Mouse (Mus musculus) midbrain, embryonic 14.5 days (tissue): ENCODE measurements around the gene Sycp3. TPM values are rescaled to one million over a fixed set of nuclear protein-coding genes. Genes with fewer than 3 reads are reported as not detected.

Experiments
- ATAC-seq: fragments of 200-750 bp; cut with Nextera tagmentation; 2 replicates; pipeline ENCODE4 v1.8.0; 2017; ENCODE audit warnings: moderate number of reproducible peaks, moderate library complexity; ENCODE audit not compliant: low FRiP score, low TSS enrichment
- DNase-seq: peaks from one replicate; pipeline ENCODE4 v3.0.0-alpha.2; 2015
- H3K27ac ChIP-seq: fragments of 300-500 bp; sonication (generic); replicated peaks from 2 replicates; pipeline ENCODE4 v1.5.1; 2014; ENCODE audit warnings: mild to moderate bottlenecking, low read depth, low read length, moderate library complexity
- H3K27me3 ChIP-seq: fragments of 300-500 bp; sonication (generic); 2 replicates; pipeline ENCODE4 v1.6.1; 2014; ENCODE audit warnings: low read length, control low read depth, mixed read lengths; ENCODE audit not compliant: control insufficient read depth, insufficient read depth
- H3K36me3 ChIP-seq: fragments of 300-500 bp; sonication (generic); 2 replicates; pipeline ENCODE4 v1.6.1; 2014; ENCODE audit warnings: low read length, control low read depth; ENCODE audit not compliant: control insufficient read depth, insufficient read depth
- H3K4me1 ChIP-seq: fragments of 300-500 bp; sonication (generic); 2 replicates; pipeline ENCODE4 v1.6.1; 2014; ENCODE audit warnings: mild to moderate bottlenecking, antibody characterized with exemption, low read length, control low read depth; ENCODE audit not compliant: control insufficient read depth, insufficient read depth
- H3K4me2 ChIP-seq: fragments of 300-500 bp; sonication (generic); 2 replicates; pipeline ENCODE4 v1.6.1; 2014; ENCODE audit warnings: mild to moderate bottlenecking, low read length, moderate library complexity
- H3K4me3 ChIP-seq: fragments of 300-500 bp; sonication (generic); replicated peaks from 2 replicates; pipeline ENCODE4 v1.5.1; 2014; ENCODE audit warnings: low read depth, low read length
- H3K9ac ChIP-seq: fragments of 300-500 bp; sonication (generic); replicated peaks from 2 replicates; pipeline ENCODE4 v1.6.1; 2014; ENCODE audit warnings: mild to moderate bottlenecking, low read length, moderate library complexity
- H3K9me3 ChIP-seq: fragments of 300-500 bp; sonication (generic); 2 replicates; pipeline ENCODE4 v1.6.1; 2016; ENCODE audit warnings: low read length, control low read depth, mixed read lengths; ENCODE audit not compliant: control insufficient read depth
- WGBS: fragments of 180-500 bp; shearing (Covaris S2); extraction: QIAGEN DNeasy Blood & Tissue Kit; methylation state at CpG from one replicate; pipeline ENCODE4 v1.1.7; 2014; 5-methylcytosine and 5-hydroxymethylcytosine counted together
- polyA plus RNA-seq: library from polyadenylated mRNA; unstranded; fragments of >200 nt; fragmentation: Nextera tagmentation; extraction: Ambion mirVana; gene quantifications from 2 replicates; pipeline ENCODE4 v1.2.1, GENCODE M21; 2014

The Sycp3 gene
- 0.67 TPM in 1 of 2 replicates, not detected in the other for polyA plus RNA-seq

GRCm38 (mm10) chr10:88459502-88459992, at the start of gene Sycp3:
Gene Sycp3, plus strand, starts transcription at chr10:88459569.
- WGBS = 83% methylated on average over 33 of the region's 33 CpGs
- Histone ChIP-seq H3K36me3 (no peaks in the 10 kb centered on the region), H3K27me3 (no peaks in the 10 kb centered on the region), H3K9me3 (no peaks in the 10 kb centered on the region), H3K4me1 (no peaks in the 10 kb centered on the region), H3K9ac (no peak within 1 kb of the TSS), H3K4me3 (no peak within 1 kb of the TSS), H3K4me2 (no peak within 1 kb of the TSS), H3K27ac (no peak within 1 kb of the TSS)
- DNase-seq = no peak
- 0 out of 2 replicates have a peak, but pooled peaks have one; percentile 34 for ATAC-seq

DNA sequence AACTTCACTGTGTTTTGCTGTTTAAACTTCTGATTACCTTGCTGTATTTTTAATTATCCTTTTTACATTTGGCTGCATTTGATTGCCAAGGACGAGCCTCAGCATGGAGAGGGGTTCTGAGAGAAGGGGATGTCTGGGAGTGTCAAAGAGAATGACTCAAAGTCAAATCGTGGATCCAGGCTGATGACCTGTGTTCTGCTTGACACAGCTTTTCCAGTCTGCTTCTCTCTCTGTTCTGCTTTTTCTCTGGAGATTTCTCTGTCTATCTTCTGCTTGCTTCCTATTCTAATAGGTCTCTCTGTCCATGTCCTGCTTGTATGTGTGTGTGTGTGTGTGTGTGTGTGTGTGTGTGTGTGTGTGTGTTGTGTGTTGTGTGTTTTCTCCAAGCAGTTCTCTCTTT, 49.6 kb upstream of the Sycp3 start:
- H3K36me3 ChIP-seq = peaks cover under 1% of the 10 kb centered on the region
- H3K4me3 ChIP-seq = no peak overlapping the region
- ATAC-seq = no peak
- H3K27me3 ChIP-seq = no peaks in the 10 kb centered on the region
- no peak overlapping the region for H3K9ac ChIP-seq
- H3K27ac ChIP-seq = no peak overlapping the region
- WGBS = 69% methylated on average over 2 of the region's 2 CpGs
- H3K9me3 ChIP-seq = no peaks in the 10 kb centered on the region
- H3K4me2 ChIP-seq = no peak overlapping the region
- no peaks in the 10 kb centered on the region for H3K4me1 ChIP-seq
- DNase-seq = no peak

GRCm38 (mm10) chr10:88412290-88412995, 46.9 kb upstream of the Sycp3 start:
- H3K36me3 ChIP-seq = peaks cover 11% of the 10 kb centered on the region
- no peak overlapping the region for H3K27ac ChIP-seq
- WGBS = 74% methylated on average over 17 of the region's 17 CpGs
- H3K9ac ChIP-seq = no peak overlapping the region
- H3K4me3 ChIP-seq = no peak overlapping the region
- peak; percentile 6 for DNase-seq
- no peaks in the 10 kb centered on the region for H3K9me3 ChIP-seq
- no peak overlapping the region for H3K4me2 ChIP-seq
- H3K27me3 ChIP-seq = no peaks in the 10 kb centered on the region
- H3K4me1 ChIP-seq = no peaks in the 10 kb centered on the region
- ATAC-seq = no peak

DNA sequence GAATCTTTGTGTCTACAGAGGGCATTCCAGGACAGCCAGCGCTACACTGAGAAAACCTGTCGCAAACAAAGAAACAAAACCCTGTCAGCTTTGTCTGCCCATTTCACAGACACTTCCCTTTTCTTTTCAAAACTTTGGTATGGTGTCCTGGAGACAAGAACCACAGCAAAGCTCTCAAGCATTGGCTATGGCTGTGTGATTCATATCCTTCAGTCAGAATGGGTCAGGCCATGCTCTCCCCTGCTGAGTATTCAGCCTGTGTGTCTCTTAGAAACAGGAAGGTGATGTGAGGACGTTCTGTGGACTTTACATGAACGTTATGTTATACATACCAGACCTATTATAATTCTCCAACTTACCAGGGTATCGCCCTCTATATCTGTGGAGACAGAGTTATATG, 41.7 kb upstream of the Sycp3 start:
- no peak overlapping the region for H3K4me3 ChIP-seq
- H3K4me2 ChIP-seq = no peak overlapping the region
- H3K27ac ChIP-seq = no peak overlapping the region
- whole genome bisulfite sequencing = 91% methylated on average over 5 of the region's 5 CpGs
- H3K9ac ChIP-seq = no peak overlapping the region
- H3K4me1 ChIP-seq = no peaks in the 10 kb centered on the region
- DNase-seq (no peak), ATAC-seq (no peak)
- no peaks in the 10 kb centered on the region for H3K9me3 ChIP-seq
- H3K27me3 ChIP-seq = no peaks in the 10 kb centered on the region
- peaks cover 38% of the 10 kb centered on the region for H3K36me3 ChIP-seq

DNA sequence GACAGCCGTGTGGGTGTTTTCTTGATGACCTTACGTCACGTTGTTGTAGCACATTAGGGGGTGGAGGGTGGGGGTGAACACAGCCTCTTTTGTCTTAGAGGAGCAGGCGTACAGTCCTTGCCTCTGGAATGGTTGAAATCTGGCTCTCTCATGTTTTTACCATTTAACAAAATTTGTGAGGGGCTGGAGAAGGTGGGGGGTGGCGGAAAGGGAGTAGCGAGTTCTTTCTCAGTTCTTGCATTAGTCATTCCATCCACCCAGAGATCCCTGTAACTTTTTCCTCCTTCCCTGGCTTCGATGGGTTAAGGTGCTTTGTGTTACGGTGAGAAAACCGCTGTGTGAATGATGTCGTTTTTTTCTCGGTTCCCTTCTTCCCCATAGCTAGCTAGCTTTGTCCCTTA, 39.2 kb upstream of the Sycp3 start:
- no peak for ATAC-seq
- 84% methylated on average over 11 of the region's 11 CpGs for WGBS

GRCm38 (mm10) chr10:88420655-88421435, 38.5 kb upstream of the Sycp3 start:
- WGBS = 96% methylated on average over 19 of the region's 19 CpGs
- Histone ChIP-seq H3K4me2 (no peak overlapping the region), H3K36me3 (peaks cover 34% of the 10 kb centered on the region), H3K4me1 (no peaks in the 10 kb centered on the region), H3K9me3 (no peaks in the 10 kb centered on the region), H3K9ac (no peak overlapping the region), H3K27ac (no peak overlapping the region), H3K27me3 (no peaks in the 10 kb centered on the region), H3K4me3 (no peak overlapping the region)
- ATAC-seq (no peak), DNase-seq (no peak)

More for the DNA sequence above, 39.2 kb upstream of the Sycp3 start:
- Histone ChIP-seq H3K27ac (no peak overlapping the region), H3K27me3 (no peaks in the 10 kb centered on the region), H3K36me3 (peaks cover 40% of the 10 kb centered on the region), H3K9ac (no peak overlapping the region), H3K9me3 (no peaks in the 10 kb centered on the region), H3K4me1 (no peaks in the 10 kb centered on the region), H3K4me2 (no peak overlapping the region), H3K4me3 (no peak overlapping the region)
- DNase-seq = no peak

GRCm38 (mm10) chr10:88426158-88426816, 33.1 kb upstream of the Sycp3 start:
- no peak overlapping the region for H3K4me3 ChIP-seq
- ATAC-seq (peak; percentile 81; the same call in 1 of the 2 replicates), DNase-seq (peak; percentile 91)
- peaks cover 53% of the 10 kb centered on the region for H3K36me3 ChIP-seq
- WGBS = 98% methylated on average over 2 of the region's 2 CpGs
- H3K4me1 ChIP-seq = no peaks in the 10 kb centered on the region
- no peak overlapping the region for H3K4me2 ChIP-seq
- no peak overlapping the region for H3K27ac ChIP-seq
- H3K27me3 ChIP-seq = no peaks in the 10 kb centered on the region
- no peak overlapping the region for H3K9ac ChIP-seq
- no peaks in the 10 kb centered on the region for H3K9me3 ChIP-seq

DNA sequence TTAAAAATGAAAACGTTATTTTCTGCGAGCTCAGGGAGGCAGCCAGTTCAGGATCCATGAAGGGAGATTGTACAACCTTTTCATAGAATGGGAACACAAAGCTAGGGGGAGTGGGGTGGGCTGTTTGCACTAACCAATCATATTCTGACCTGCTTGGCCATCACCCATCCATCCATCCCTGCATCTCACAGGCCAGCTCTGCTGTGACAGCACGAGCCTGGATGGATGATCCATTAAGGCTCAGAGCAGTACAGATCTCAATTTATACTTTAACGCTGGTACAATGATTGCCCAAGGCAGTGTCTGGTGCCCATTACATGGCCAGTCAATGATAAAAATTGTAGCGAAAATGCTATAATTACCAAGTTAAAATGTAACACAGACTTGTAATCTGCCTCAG, 32.5 kb upstream of the Sycp3 start:
- H3K27ac ChIP-seq = no peak overlapping the region
- H3K36me3 ChIP-seq = peaks cover 53% of the 10 kb centered on the region
- ATAC-seq (no peak), DNase-seq (no peak)
- no peak overlapping the region for H3K4me3 ChIP-seq
- no peaks in the 10 kb centered on the region for H3K9me3 ChIP-seq
- no peak overlapping the region for H3K4me2 ChIP-seq
- H3K27me3 ChIP-seq = no peaks in the 10 kb centered on the region
- H3K9ac ChIP-seq = no peak overlapping the region
- 60% methylated on average over 5 of the region's 5 CpGs for WGBS
- no peaks in the 10 kb centered on the region for H3K4me1 ChIP-seq
